Comparison of ENCODE assay signal across 8 mouse cellular contexts in genomic region chr17:86329273-86330075, GRCm38 (mm10).
DNase-seq lines count a peak whose midpoint lies in the region; ATAC-seq lines count a peak whose summit lies in the region.

No protein-coding gene starts in this region.

- ATAC-seq in frontal cortex, adult (ENCODE audit: low TSS enrichment) = 0 out of 2 replicates have a peak, but pooled peaks have one; percentile 17
- ATAC-seq in hindbrain, embryonic 11.5 days (ENCODE audit: low FRiP score) = 0 out of 2 replicates have a peak, but pooled peaks have one; percentile 21
- ATAC-seq in megakaryocyte-erythroid progenitor cell, adult 5-6 weeks (replicated peaks; ENCODE audit: low FRiP score, low TSS enrichment, poor library complexity, severe bottlenecking) = peak; percentile 49

- H3K9me3 ChIP-seq in hindbrain, embryonic 11.5 days (ENCODE audit: control insufficient read depth, low read length) = no peaks in the 10 kb centered on the region

- 34% methylated on average over 16 of the region's 16 CpGs for WGBS in hindbrain, embryonic 11.5 days

- H3K4me3 ChIP-seq in hindbrain, embryonic 11.5 days (ENCODE audit: low read depth, low read length) = no peak overlapping the region

- no peaks in the 10 kb centered on the region for H3K36me3 ChIP-seq in hindbrain, embryonic 11.5 days (ENCODE audit: control insufficient read depth, insufficient read depth, low read length)

- no peak overlapping the region for H3K27ac ChIP-seq in hindbrain, embryonic 11.5 days (ENCODE audit: low read depth, low read length)

- H3K27me3 ChIP-seq in hindbrain, embryonic 11.5 days (ENCODE audit: control insufficient read depth, insufficient read depth, low read length) = no peaks in the 10 kb centered on the region

- no peak overlapping the region for H3K9ac ChIP-seq in hindbrain, embryonic 11.5 days (ENCODE audit: low read depth, low read length)

- no peaks in the 10 kb centered on the region; the same call in none of the 2 replicates for H3K4me1 ChIP-seq in hindbrain, embryonic 11.5 days (replicated peaks; ENCODE audit: control insufficient read depth, insufficient read depth, low read length)

- no peak for DNase-seq in frontal cortex, postnatal 36 days (ENCODE audit: low spot score in 2 of 2)
- peak; percentile 61 for DNase-seq in brain, adult 2 months (ENCODE audit: low read depth, low spot score)
- DNase-seq in hindbrain, embryonic 11.5 days (ENCODE audit: low spot score) = no peak
- no peak for DNase-seq in layer of hippocampus, postnatal 25 days (ENCODE audit: extremely low spot score in 1 of 2, low spot score in 1 of 2)
- no peak for DNase-seq in layer of hippocampus, adult 9-10 months (ENCODE audit: low spot score)
- DNase-seq in cerebellum, adult 11-12 months = no peak

- H3K4me2 ChIP-seq in hindbrain, embryonic 11.5 days (replicated peaks; ENCODE audit: low read depth, low read length) = no peak overlapping the region
